Mouse (Mus musculus) lung, embryonic 16.5 days (tissue): Measurements from ENCODE around the gene Gnb1. TPM values are rescaled to one million over a fixed set of nuclear protein-coding genes. Genes with fewer than 3 reads are reported as not detected.
A peak's percentile ranks its signal among the peaks of the same experiment; 100 is the strongest.

ENCODE experiments used
- ATAC-seq: fragments of 200-750 bp; cut with Nextera tagmentation; 2 replicates; pipeline ENCODE4 v1.8.0; 2017; ENCODE audit warnings: low read depth, mild to moderate bottlenecking, moderate library complexity
- H3K27ac ChIP-seq: fragments of 300-500 bp; sonication (generic); 2 replicates; pipeline ENCODE4 v1.5.1; 2014; ENCODE audit warnings: mild to moderate bottlenecking, control low read depth, low read length
- H3K27me3 ChIP-seq: fragments of 300-500 bp; sonication (generic); 2 replicates; pipeline ENCODE4 v1.6.1; 2014; ENCODE audit warnings: low read depth, low read length, mixed read lengths; ENCODE audit not compliant: control insufficient read depth, insufficient read depth
- H3K36me3 ChIP-seq: fragments of 300-500 bp; sonication (generic); 2 replicates; pipeline ENCODE4 v1.6.1; 2014; ENCODE audit warnings: low read length; ENCODE audit not compliant: control insufficient read depth, insufficient read depth
- H3K4me1 ChIP-seq: fragments of 300-500 bp; sonication (generic); replicated peaks from 2 replicates; pipeline ENCODE4 v1.6.1; 2014; ENCODE audit warnings: low read length, mixed read lengths; ENCODE audit not compliant: control insufficient read depth, insufficient read depth
- H3K4me2 ChIP-seq: fragments of 300-500 bp; sonication (generic); 2 replicates; pipeline ENCODE4 v1.6.1; 2014; ENCODE audit warnings: low read depth, low read length, control low read depth
- H3K4me3 ChIP-seq: fragments of 300-500 bp; sonication (generic); 2 replicates; pipeline ENCODE4 v1.5.1; 2014; ENCODE audit warnings: mild to moderate bottlenecking, low read length, control low read depth
- H3K9ac ChIP-seq: fragments of 300-500 bp; sonication (generic); 2 replicates; pipeline ENCODE4 v1.6.1; 2014; ENCODE audit warnings: low read length, control low read depth
- H3K9me3 ChIP-seq: fragments of 300-500 bp; sonication (generic); 2 replicates; pipeline ENCODE4 v1.6.1; 2016; ENCODE audit warnings: low read length; ENCODE audit not compliant: control insufficient read depth
- WGBS: fragments of 180-500 bp; shearing (Covaris S2); extraction: QIAGEN DNeasy Blood & Tissue Kit; methylation state at CpG from one replicate; pipeline ENCODE4 v1.1.7; 2014; 5-methylcytosine and 5-hydroxymethylcytosine counted together
- polyA plus RNA-seq: library from polyadenylated mRNA; unstranded; fragments of >200 nt; fragmentation: Nextera tagmentation; extraction: Ambion mirVana; gene quantifications from 2 replicates; pipeline ENCODE4 v1.2.1, GENCODE M21; 2015

The Gnb1 gene
- polyA plus RNA-seq, 1 experiment from 2014 or later, result 455 TPM

DNA sequence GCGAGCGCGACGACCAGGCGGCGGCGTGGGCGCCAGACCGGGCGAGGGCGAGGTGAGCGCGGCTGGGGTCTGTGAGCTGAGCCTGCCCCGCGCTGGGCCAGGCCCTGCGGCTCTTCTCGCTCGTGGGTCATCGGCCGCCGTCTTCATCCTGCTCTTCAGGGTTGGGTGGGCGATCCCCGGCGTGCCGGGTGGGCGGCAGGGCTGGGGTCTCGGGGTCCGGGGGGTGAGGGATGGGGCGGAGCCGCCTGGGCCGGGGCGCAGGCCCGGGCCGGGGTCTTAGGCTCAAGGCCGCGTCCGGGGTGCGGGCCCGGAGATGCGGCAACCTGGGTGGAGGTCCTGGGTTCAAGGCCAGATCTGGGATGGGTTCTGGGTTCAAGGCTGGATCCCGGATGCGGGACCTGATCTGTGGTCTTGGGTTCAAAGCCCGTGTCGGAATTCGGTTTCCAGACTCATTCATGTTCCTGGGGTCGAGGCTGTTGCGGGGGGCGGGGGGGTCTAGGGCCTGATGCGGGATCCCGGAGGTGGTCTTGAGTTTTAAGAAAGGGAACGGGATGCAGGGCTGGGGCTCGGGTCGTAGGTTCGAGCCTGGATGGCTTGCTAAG is 469 bp downstream of the Gnb1 start:
- Histone ChIP-seq H3K27ac (peak overlapping the region; percentile 91), H3K4me3 (peak overlapping the region; percentile 92), H3K4me1 (peaks cover 58% of the 10 kb centered on the region), H3K9ac (peak overlapping the region; percentile 100), H3K9me3 (no peaks in the 10 kb centered on the region), H3K36me3 (no peaks in the 10 kb centered on the region), H3K4me2 (peak overlapping the region; percentile 83), H3K27me3 (no peaks in the 10 kb centered on the region)
- ATAC-seq, result peak; percentile 34
- WGBS, result 1% methylated on average over 48 of the region's 54 CpGs

DNA sequence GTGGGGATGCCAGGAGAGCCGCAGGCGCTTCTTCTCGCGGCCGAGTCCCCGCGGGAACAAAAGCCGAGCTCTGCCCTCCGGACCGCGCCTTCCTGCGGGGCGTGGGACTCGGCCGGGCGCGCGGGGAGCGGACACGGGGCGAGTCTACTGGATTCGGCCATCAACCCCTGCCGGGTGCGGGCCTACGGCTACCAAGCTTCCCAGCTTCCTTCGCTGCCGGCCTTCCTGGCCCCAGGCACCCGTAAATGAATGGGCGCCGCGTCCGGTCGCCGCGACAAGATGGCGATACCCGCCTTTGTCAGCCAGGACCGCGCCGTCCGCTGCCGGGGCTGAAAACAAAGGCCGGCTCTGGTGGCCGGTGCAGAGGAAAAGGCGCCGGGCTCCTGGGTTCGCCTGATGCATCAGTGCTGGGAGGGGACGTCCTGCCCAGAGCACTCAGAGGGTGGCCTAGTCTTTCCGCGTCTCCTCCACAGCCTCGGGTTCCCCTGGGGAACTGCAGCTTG is 1.0 kb downstream of the Gnb1 start:
- peaks cover 52% of the 10 kb centered on the region for H3K4me1 ChIP-seq
- H3K36me3 ChIP-seq, result no peaks in the 10 kb centered on the region
- H3K9me3 ChIP-seq, result no peaks in the 10 kb centered on the region
- peak overlapping the region; percentile 100 for H3K9ac ChIP-seq
- WGBS, result 0% methylated on average over 42 of the region's 51 CpGs
- peak overlapping the region; percentile 91 for H3K27ac ChIP-seq
- H3K4me2 ChIP-seq, result peak overlapping the region; percentile 83
- no peak for ATAC-seq
- H3K4me3 ChIP-seq, result peak overlapping the region; percentile 92
- no peaks in the 10 kb centered on the region for H3K27me3 ChIP-seq

DNA sequence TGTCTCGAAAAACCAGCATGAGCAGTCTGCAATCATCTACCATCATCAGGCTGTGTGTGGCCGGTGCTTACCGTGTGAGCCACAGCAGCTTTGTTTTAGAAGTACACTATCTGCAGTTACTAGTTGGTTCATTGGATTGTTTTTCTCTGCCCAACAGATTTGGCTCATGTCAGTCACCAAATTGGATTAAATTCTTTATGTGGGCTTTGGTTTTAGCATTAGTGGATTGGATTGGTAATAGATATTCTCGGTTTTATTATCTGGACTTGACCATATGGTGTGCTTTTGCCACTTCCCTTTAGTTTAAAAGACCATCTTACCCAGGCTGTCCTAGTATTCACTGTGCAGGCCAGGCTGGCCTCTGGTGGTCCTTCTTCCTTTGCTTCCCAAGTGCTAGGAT is 3.7 kb downstream of the Gnb1 start:
- H3K4me3 ChIP-seq, result no peak overlapping the region
- no peaks in the 10 kb centered on the region for H3K36me3 ChIP-seq
- H3K9me3 ChIP-seq, result no peaks in the 10 kb centered on the region
- H3K4me1 ChIP-seq, result peaks cover 28% of the 10 kb centered on the region
- WGBS, result 67% methylated on average over 4 of the region's 4 CpGs
- H3K4me2 ChIP-seq, result no peak overlapping the region
- no peak overlapping the region for H3K27ac ChIP-seq
- H3K27me3 ChIP-seq, result no peaks in the 10 kb centered on the region
- H3K9ac ChIP-seq, result no peak overlapping the region
- ATAC-seq, result no peak

DNA sequence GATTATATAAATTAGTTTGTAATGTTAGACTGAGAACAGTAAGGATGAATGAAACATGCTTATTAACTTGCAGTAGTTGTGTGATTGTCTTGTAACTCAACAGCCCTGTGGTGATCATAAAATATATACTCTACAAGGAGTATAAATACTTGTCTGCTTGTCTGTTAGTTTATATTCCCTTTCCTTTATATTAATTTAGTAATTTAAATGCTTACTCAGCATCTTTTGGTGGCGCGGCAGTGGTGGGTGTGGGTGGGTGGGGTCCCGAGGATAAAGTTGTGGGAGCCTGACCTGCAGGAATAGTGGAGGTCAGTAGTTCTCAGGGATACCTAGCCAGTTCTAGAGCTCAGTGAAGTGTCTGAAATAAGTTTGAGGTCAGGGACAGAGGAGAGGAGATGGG is 6.8 kb downstream of the Gnb1 start:
- Histone ChIP-seq H3K27ac (no peak overlapping the region), H3K9ac (no peak overlapping the region), H3K27me3 (no peaks in the 10 kb centered on the region), H3K36me3 (no peaks in the 10 kb centered on the region), H3K4me2 (no peak overlapping the region), H3K4me3 (no peak overlapping the region), H3K9me3 (no peaks in the 10 kb centered on the region), H3K4me1 (peaks cover 17% of the 10 kb centered on the region)
- ATAC-seq, result no peak
- WGBS, result 77% methylated on average over 3 of the region's 3 CpGs

DNA sequence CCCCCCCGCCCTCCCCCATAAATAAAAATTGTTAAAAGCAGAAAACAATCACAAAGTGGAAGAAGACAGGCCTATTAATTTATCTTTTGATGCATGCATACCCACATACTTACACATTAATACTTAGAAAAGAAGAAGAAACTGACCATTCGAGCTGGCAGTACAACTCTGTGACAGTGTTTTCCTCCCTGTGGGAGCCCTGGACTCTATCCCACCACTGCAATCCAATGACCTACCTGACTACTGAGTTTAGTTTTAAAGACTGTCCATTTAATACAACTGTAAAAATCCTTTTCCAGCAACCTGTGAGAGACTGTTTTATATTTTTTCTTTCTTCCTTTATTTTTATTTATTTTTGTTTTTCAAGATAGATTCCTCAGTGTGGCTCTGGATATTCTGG is 10.0 kb downstream of the Gnb1 start:
- H3K27me3 ChIP-seq, result no peaks in the 10 kb centered on the region
- H3K4me2 ChIP-seq, result no peak overlapping the region
- peaks cover 8% of the 10 kb centered on the region; the same call in 1 of the 2 replicates for H3K4me1 ChIP-seq
- H3K27ac ChIP-seq, result no peak overlapping the region
- WGBS, result 61% methylated on average over 2 of the region's 2 CpGs
- H3K9me3 ChIP-seq, result no peaks in the 10 kb centered on the region
- H3K4me3 ChIP-seq, result no peak overlapping the region
- H3K36me3 ChIP-seq, result no peaks in the 10 kb centered on the region
- ATAC-seq, result no peak
- no peak overlapping the region for H3K9ac ChIP-seq

DNA sequence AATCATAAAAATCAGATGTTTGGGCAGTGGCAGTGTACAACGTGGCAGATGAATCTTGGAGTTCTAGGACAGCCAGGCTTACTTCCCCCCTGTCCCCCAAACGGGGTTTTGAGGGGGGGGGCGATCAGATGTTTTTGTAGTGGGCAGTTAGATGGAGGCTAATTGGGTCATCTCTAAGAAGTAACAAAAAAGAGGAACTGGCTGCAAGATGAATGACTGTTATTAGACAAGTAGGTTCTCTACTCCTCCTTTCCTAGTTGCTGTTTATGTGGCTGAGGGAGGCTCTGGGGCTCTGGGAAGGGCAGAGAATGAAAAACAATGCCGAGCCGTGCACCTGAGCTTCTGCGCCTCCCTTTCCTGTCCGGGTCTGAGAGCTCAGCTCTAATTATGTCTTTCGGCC is 13.9 kb downstream of the Gnb1 start:
- Histone ChIP-seq H3K4me2 (no peak overlapping the region), H3K9ac (no peak overlapping the region), H3K36me3 (no peaks in the 10 kb centered on the region), H3K27me3 (no peaks in the 10 kb centered on the region), H3K4me3 (no peak overlapping the region), H3K4me1 (peaks cover 6% of the 10 kb centered on the region; the same call in 1 of the 2 replicates), H3K9me3 (no peaks in the 10 kb centered on the region), H3K27ac (no peak overlapping the region)
- WGBS, result 56% methylated on average over 8 of the region's 8 CpGs
- no peak for ATAC-seq

DNA sequence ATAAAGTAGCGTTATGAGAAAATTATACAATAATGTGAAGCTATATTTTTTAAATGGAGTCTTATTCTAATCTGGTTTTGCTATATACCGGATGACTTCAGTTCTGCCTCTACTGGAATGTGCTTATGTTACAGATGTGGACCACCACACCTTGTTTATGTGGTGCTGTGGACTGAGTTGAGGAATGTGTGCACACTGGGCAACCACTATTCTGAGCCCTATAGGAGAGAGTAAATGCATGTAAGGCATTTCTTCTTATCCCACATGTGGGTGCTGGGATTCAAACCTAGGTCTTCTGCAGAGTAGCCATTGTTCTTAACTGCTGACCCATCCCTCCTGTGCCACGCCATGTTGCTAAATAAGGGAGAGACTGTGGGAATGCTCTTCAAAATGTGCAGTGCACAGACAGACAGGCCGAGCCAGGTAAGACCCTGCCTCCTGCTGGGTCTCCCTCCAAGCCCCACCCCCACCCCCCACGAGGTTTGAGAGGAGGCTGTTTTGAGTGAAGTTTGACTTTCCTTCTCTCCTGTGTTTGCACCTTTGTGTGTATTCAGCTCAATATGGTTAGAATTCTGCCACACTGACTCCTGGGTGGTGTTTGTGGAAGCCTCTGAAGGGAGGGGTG is 14.6 kb downstream of the Gnb1 start:
- 74% methylated on average over 5 of the region's 5 CpGs for WGBS
- Histone ChIP-seq H3K36me3 (no peaks in the 10 kb centered on the region), H3K27ac (no peak overlapping the region)

DNA sequence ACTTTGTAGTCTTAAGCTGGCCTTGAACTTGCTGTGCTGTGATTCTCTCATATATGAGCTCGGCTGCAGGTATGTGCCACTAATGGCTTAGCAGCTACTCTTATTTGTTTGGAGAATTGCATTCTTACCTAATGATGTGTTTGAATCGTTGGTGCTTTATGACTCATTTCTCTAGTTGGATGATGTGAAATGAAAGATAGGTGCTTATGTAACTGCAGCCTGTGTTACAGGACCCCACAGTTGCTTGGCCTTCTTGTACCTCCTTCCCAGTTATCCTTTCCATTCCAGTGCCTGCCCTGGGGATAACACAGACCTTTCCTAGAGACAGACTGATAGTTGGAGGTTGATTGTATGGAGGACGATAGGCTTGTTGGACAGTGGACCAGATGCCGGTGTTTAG is 17.5 kb downstream of the Gnb1 start:
- Histone ChIP-seq H3K9ac (no peak overlapping the region), H3K4me1 (peaks cover 9% of the 10 kb centered on the region; the same call in 1 of the 2 replicates), H3K4me3 (no peak overlapping the region), H3K36me3 (no peaks in the 10 kb centered on the region), H3K27me3 (no peaks in the 10 kb centered on the region), H3K27ac (no peak overlapping the region), H3K4me2 (no peak overlapping the region), H3K9me3 (no peaks in the 10 kb centered on the region)
- WGBS, result 87% methylated on average over 4 of the region's 4 CpGs
- ATAC-seq, result no peak

More for the DNA sequence above, 14.6 kb downstream of the Gnb1 start:
- H3K4me1 ChIP-seq, result peaks cover 9% of the 10 kb centered on the region; the same call in 1 of the 2 replicates
- ATAC-seq, result no peak
- H3K4me3 ChIP-seq, result no peak overlapping the region
- no peak overlapping the region for H3K9ac ChIP-seq
- no peaks in the 10 kb centered on the region for H3K27me3 ChIP-seq
- no peak overlapping the region for H3K4me2 ChIP-seq
- no peaks in the 10 kb centered on the region for H3K9me3 ChIP-seq

DNA sequence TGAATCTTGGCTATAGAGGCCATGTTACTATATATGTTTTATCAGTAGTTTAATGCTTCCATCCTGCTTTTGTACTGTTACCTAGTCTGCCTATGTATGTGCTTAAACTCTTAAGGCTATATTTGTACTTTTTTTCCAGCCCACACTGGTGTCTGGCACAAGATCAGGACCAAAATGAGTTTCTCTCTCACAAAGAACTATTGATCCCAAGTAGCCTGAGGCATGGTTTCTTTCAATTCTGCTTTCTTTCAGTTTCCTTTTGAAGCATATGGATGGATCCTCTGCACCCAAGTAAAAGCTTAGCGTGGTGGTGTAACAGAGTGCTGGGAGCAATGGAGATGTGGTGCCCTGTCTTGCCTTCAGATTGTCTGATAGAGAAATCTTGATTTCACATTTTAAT is 19.8 kb downstream of the Gnb1 start:
- Histone ChIP-seq H3K4me1 (0 out of 2 replicates have a peak, but pooled peaks cover 3% of the 10 kb centered on the region), H3K36me3 (peaks cover 2% of the 10 kb centered on the region; the same call in 1 of the 2 replicates), H3K9me3 (no peaks in the 10 kb centered on the region), H3K4me2 (no peak overlapping the region), H3K27me3 (no peaks in the 10 kb centered on the region), H3K9ac (no peak overlapping the region), H3K27ac (no peak overlapping the region), H3K4me3 (no peak overlapping the region)
- 84% methylated on average over 1 of the region's 1 CpGs for WGBS
- ATAC-seq, result no peak
